Mouse (Mus musculus) limb, embryonic 11.5 days (tissue): ENCODE results near the gene Dgka. TPM values are rescaled to one million over a fixed set of nuclear protein-coding genes. Genes with fewer than 3 reads are reported as not detected.
"Not testable (repeated sequence)": the region's sequence is repeated elsewhere in the genome, so short reads cannot be mapped to it uniquely, and the experiment has no call there.

Experiments
- ATAC-seq: fragments of 200-750 bp; cut with Nextera tagmentation; 2 replicates; pipeline ENCODE4 v1.8.0; 2017; ENCODE audit warnings: low read depth; ENCODE audit not compliant: insufficient number of reproducible peaks, low FRiP score, low TSS enrichment
- DNase-seq: peaks from one replicate; pipeline ENCODE4 v3.0.0-alpha.2; 2015; ENCODE audit warnings: low spot score
- H3K27ac ChIP-seq: fragments of 300-500 bp; sonication (generic); replicated peaks from 2 replicates; pipeline ENCODE4 v1.5.1; 2014; ENCODE audit warnings: low read depth, mild to moderate bottlenecking, low read length
- H3K27me3 ChIP-seq: fragments of 300-500 bp; sonication (generic); 2 replicates; pipeline ENCODE4 v1.6.1; 2014; ENCODE audit warnings: mild to moderate bottlenecking, low read length, mixed read lengths; ENCODE audit not compliant: control insufficient read depth, insufficient read depth
- H3K36me3 ChIP-seq: fragments of 300-500 bp; sonication (generic); 2 replicates; pipeline ENCODE4 v1.6.1; 2014; ENCODE audit warnings: mild to moderate bottlenecking, low read length, moderate library complexity, mixed read lengths; ENCODE audit not compliant: control insufficient read depth, insufficient read depth
- H3K4me1 ChIP-seq: fragments of 300-500 bp; sonication (generic); 2 replicates; pipeline ENCODE4 v1.6.1; 2014; ENCODE audit warnings: low read length, mixed read lengths; ENCODE audit not compliant: control insufficient read depth, insufficient read depth
- H3K4me2 ChIP-seq: fragments of 300-500 bp; sonication (generic); 2 replicates; pipeline ENCODE4 v1.6.1; 2014; ENCODE audit warnings: low read depth, mild to moderate bottlenecking, moderate library complexity; ENCODE audit not compliant: severe bottlenecking
- H3K4me3 ChIP-seq: fragments of 300-500 bp; sonication (generic); 2 replicates; pipeline ENCODE4 v1.5.1; 2014; ENCODE audit warnings: low read depth, low read length
- H3K9ac ChIP-seq: fragments of 300-500 bp; sonication (generic); 2 replicates; pipeline ENCODE4 v1.6.1; 2014; ENCODE audit warnings: mild to moderate bottlenecking, low read length
- H3K9me3 ChIP-seq: fragments of 300-500 bp; sonication (generic); 2 replicates; pipeline ENCODE4 v1.6.1; 2016; ENCODE audit warnings: low read length; ENCODE audit not compliant: control insufficient read depth
- WGBS: fragments of 180-500 bp; shearing (Covaris S2); extraction: QIAGEN DNeasy Blood & Tissue Kit; methylation state at CpG from one replicate; pipeline ENCODE4 v1.1.7; 2014; 5-methylcytosine and 5-hydroxymethylcytosine counted together
- polyA plus RNA-seq: library from polyadenylated mRNA; unstranded; fragments of >200 nt; fragmentation: Nextera tagmentation; extraction: Ambion mirVana; gene quantifications from 2 replicates; pipeline ENCODE4 v1.2.1, GENCODE M21; 2014

Gene Dgka
- polyA plus RNA-seq, 1 experiment from 2014 or later, result 5.4 TPM

DNA sequence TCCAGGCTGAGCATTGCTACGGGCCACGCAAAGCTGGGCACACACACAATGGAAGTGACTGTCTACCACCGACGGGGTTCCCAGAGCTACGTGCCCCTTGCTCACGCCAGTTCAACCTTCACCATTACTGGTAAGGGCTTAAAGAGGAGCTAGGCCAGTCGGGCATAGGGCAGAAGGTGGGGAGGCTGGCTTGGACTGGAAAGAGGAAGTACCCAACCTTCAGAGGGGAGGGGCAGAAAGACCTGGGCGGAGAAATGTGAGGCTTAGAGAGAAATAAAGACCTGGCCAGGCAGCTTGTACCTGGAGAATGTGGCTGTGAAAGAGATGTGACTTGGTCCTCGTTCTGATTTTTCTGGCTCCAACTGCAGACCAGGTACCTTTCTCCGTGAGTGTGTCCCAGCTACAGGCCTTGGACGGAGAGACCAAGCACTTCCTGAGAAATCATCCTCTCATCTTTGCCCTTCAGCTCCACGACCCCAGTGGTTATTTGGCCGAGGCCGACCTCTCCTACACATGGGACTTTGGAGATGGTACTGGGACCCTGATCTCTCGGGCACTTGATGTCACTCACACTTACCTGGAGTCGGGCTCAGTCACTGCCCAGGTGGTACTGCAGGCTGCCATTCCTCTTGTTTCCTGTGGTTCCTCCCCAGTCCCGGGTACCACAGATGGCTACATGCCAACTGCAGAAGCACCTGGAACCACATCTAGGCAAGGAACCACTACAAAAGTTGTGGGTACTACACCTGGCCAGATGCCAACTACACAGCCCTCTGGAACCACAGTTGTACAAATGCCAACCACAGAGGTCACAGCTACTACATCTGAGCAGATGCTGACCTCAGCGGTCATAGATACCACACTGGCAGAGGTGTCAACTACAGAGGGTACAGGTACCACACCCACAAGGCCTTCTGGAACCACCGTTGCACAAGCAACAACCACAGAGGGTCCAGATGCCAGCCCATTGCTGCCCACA, 28.8 kb downstream of the Dgka start:
- Histone ChIP-seq H3K9me3 (no peaks in the 10 kb centered on the region), H3K4me2 (no peak overlapping the region), H3K4me3 (no peak overlapping the region), H3K27ac (no peak overlapping the region), H3K4me1 (no peaks in the 10 kb centered on the region), H3K36me3 (no peaks in the 10 kb centered on the region), H3K9ac (no peak overlapping the region), H3K27me3 (no peaks in the 10 kb centered on the region)
- ATAC-seq (no peak), DNase-seq (no peak)
- WGBS, result 88% methylated on average over 19 of the region's 19 CpGs

DNA sequence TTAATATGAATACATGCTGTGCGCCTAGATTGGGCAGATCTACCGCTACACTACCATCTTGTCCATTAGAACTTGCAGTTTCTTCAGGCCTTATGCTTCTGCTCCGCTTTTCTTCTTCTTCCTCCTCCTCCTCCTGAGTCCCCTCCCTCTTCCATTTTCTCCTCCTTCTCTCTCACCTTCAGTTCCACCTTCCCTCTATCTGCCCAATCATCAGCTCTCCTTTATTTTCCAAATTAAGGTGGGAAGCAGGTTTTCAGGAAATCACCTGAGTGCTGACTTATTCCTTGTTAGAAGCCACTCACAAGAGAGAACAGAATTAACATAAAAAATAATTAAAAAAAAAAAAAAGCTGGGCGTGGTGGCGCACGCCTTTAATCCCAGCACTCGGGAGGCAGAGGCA, 33.3 kb downstream of the Dgka start:
- H3K4me2 ChIP-seq, result not testable (repeated sequence)
- 96% methylated on average over 7 of the region's 7 CpGs for WGBS

DNA sequence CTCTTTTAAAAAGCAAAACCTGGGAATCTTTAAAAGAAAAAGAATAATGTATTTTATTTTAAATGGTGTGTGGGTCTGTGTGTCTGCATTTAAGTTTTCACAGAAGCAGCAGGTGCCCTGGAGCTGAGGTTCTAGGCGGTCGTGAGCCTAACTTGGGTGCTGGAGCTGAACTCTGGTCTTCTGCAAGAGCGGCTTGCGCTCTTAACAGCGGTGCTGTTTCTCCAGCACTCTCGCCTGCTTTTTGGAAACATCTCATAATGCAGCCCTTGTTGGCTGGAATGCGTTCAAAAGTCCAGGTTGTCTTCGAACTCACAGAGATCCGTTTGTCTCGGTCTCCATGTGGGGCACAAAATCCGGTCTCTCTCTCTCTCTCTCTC, 39.4 kb downstream of the Dgka start:
- peaks cover 8% of the 10 kb centered on the region; the same call in 1 of the 2 replicates for H3K36me3 ChIP-seq
- peaks cover 8% of the 10 kb centered on the region; the same call in 1 of the 2 replicates for H3K4me1 ChIP-seq
- H3K9ac ChIP-seq, result peak overlapping the region; percentile 88
- ATAC-seq (peak; percentile 4; the same call in 1 of the 2 replicates), DNase-seq (peak; percentile 37)
- no peaks in the 10 kb centered on the region for H3K9me3 ChIP-seq
- peak overlapping the region; percentile 76 for H3K4me3 ChIP-seq
- H3K4me2 ChIP-seq, result peak overlapping the region; percentile 82
- no peaks in the 10 kb centered on the region for H3K27me3 ChIP-seq
- H3K27ac ChIP-seq, result peak overlapping the region; percentile 43; the same call in 1 of the 2 replicates
- WGBS, result 16% methylated on average over 11 of the region's 11 CpGs

More for the DNA sequence above, 33.3 kb downstream of the Dgka start:
- not testable (repeated sequence) for H3K36me3 ChIP-seq, H3K9ac ChIP-seq, H3K27ac ChIP-seq, DNase-seq, H3K9me3 ChIP-seq, H3K4me1 ChIP-seq, ATAC-seq, H3K27me3 ChIP-seq, H3K4me3 ChIP-seq

DNA sequence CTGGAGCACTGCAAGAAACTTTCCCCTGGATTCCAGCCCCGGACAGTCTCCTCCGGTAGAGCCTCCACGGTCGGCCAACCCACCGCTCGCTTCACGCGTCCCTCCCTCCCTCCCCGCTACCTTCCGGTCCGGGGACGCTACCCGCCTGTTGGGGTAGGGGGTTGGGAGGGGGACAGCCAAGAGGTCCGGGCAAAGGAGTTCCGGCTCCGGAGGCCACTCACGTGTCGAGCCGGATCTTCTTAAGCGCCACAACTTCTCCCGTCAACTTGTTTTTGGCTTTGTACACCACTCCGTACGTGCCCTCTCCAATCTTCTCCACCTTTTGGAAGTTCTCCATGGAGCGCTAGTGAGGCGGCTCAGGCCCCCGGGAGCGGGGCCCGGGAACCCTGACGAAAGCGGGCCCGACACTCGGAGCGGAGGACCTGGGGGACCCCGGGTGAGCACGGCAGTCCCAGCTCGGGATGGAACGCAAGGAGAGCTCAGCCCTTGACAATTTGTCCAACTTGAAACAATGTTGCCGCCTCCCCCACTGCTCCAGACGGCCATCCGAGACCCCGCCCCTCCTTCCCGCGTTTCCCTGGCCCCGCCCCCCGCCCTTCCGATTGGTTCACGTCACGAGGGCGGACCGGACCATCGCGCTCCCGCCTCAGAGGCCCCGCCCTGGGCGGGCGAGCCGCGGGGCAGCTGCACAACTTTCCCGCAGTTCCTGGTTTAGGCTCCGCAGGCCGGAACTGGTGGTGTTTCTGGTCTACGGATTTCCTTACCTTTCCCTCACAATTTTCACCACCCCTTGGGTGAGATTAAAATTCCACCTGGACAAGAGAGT, 40.0 kb downstream of the Dgka start, which contains the start of gene Cdk2:
Cdk2 (minus strand) TSS at position 541 of the 826 bp plus-strand sequence.
- ATAC-seq, result peak; percentile 91
- H3K9me3 ChIP-seq, result no peaks in the 10 kb centered on the region
- peak; percentile 92 for DNase-seq
- H3K4me2 ChIP-seq, result peak within 1 kb of the TSS; percentile 82
- peak within 1 kb of the TSS; percentile 90 for H3K27ac ChIP-seq
- no peaks in the 10 kb centered on the region for H3K27me3 ChIP-seq
- H3K36me3 ChIP-seq, result peaks cover 8% of the 10 kb centered on the region; the same call in 1 of the 2 replicates
- peak within 1 kb of the TSS; percentile 88 for H3K9ac ChIP-seq
- H3K4me1 ChIP-seq, result peaks cover 8% of the 10 kb centered on the region; the same call in 1 of the 2 replicates
- peak within 1 kb of the TSS; percentile 76 for H3K4me3 ChIP-seq
- WGBS, result under 1% methylated on average over 61 of the region's 62 CpGs

DNA sequence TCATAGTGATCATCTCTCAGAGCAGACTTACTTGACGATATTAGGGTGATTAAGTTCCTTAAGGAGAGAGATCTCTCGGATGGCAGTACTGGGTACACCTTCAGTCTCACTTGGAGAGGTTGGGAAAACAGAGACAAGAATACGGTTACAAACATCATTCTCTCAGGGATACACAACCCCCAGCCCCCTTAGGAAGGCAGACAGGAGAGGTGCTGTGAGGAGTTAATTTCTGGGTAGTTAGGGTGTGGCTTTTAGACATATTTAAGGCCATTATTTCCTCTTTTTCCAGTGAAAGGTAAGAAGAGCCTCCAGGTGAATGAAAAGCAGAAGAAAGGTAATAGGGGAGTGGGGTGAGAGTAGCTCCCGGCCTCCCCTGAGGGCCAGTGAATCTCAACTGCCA, 40.8 kb downstream of the Dgka start, which contains the start of gene Pmel:
Pmel (plus strand) TSS at position 301 of the 400 bp plus-strand sequence.
- peak within 1 kb of the TSS; percentile 88 for H3K9ac ChIP-seq
- H3K27me3 ChIP-seq, result no peaks in the 10 kb centered on the region
- no peak for DNase-seq
- WGBS, result 20% methylated on average over 4 of the region's 4 CpGs
- peaks cover 8% of the 10 kb centered on the region; the same call in 1 of the 2 replicates for H3K36me3 ChIP-seq
- H3K4me1 ChIP-seq, result peaks cover 8% of the 10 kb centered on the region; the same call in 1 of the 2 replicates
- H3K9me3 ChIP-seq, result no peaks in the 10 kb centered on the region
- peak within 1 kb of the TSS; percentile 90 for H3K27ac ChIP-seq
- peak within 1 kb of the TSS; percentile 82 for H3K4me2 ChIP-seq
- ATAC-seq, result no peak
- H3K4me3 ChIP-seq, result peak within 1 kb of the TSS; percentile 76

DNA sequence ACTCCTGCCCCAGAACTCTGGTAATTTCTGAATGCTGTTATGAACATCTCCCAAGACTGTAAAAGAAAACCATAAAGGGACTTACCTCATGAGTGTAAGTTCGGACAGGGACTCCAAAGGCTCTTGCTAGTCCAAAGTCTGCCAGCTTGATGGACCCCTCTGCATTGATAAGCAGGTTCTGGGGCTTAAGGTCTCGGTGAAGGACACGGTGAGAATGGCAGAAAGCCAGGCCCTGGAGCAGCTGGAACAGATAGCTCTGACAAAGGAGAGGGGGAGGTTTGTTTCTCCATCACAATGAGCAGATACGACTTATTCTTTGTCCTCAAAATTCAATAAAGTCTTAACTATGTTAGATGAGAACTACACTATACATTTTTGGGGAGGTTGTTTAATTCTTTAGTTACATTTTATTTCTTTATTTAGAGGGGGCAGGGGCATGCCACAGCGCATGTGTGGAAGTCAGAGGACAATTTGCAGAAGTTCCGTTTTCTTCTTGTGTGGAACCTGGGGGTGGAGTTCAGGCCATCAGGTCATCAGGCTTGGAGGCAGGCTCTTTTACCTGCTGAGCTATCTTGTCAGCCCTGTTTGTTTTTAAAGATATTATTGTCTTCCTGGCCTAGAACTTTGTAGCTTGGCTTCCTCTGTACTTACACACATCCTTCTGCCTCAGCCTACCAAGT, 42.2 kb downstream of the Dgka start:
- H3K27ac ChIP-seq, result no peak overlapping the region
- no peak overlapping the region for H3K9ac ChIP-seq
- DNase-seq, result no peak
- H3K4me3 ChIP-seq, result no peak overlapping the region
- peaks cover 8% of the 10 kb centered on the region; the same call in 1 of the 2 replicates for H3K4me1 ChIP-seq
- H3K36me3 ChIP-seq, result peaks cover 10% of the 10 kb centered on the region; the same call in 1 of the 2 replicates
- ATAC-seq, result no peak
- no peak overlapping the region for H3K4me2 ChIP-seq
- H3K9me3 ChIP-seq, result no peaks in the 10 kb centered on the region
- H3K27me3 ChIP-seq, result no peaks in the 10 kb centered on the region
- WGBS, result 93% methylated on average over 6 of the region's 6 CpGs

DNA sequence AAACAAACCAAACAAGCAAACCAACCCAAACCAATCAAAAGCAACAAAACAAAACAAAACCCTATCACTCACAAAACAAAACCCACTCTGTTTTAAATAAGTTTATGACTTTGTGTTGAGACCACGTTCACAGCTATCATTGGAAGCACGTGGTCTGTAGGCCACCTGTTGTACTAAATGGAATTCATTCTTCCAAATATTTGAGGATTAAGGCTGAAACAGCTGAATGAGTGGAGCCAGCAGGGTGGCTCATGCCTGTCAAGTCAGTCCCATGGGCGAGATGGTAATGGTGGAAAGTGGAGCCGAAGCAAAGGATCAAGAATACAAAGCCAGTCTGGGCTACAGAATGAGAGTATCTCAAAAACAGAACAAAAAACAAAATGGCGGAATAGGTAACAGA, 43.9 kb downstream of the Dgka start:
- WGBS, result 91% methylated on average over 5 of the region's 5 CpGs
- no peak overlapping the region for H3K27ac ChIP-seq
- peaks cover 5% of the 10 kb centered on the region; the same call in 1 of the 2 replicates for H3K4me1 ChIP-seq
- ATAC-seq (no peak), DNase-seq (no peak)
- peaks cover 10% of the 10 kb centered on the region; the same call in 1 of the 2 replicates for H3K36me3 ChIP-seq
- no peak overlapping the region for H3K4me2 ChIP-seq
- no peaks in the 10 kb centered on the region for H3K9me3 ChIP-seq
- H3K9ac ChIP-seq, result no peak overlapping the region
- H3K27me3 ChIP-seq, result no peaks in the 10 kb centered on the region
- H3K4me3 ChIP-seq, result no peak overlapping the region
